Mouse (Mus musculus): ENCODE results near the gene Lrrc41.

Lrrc41 gene

DNA sequence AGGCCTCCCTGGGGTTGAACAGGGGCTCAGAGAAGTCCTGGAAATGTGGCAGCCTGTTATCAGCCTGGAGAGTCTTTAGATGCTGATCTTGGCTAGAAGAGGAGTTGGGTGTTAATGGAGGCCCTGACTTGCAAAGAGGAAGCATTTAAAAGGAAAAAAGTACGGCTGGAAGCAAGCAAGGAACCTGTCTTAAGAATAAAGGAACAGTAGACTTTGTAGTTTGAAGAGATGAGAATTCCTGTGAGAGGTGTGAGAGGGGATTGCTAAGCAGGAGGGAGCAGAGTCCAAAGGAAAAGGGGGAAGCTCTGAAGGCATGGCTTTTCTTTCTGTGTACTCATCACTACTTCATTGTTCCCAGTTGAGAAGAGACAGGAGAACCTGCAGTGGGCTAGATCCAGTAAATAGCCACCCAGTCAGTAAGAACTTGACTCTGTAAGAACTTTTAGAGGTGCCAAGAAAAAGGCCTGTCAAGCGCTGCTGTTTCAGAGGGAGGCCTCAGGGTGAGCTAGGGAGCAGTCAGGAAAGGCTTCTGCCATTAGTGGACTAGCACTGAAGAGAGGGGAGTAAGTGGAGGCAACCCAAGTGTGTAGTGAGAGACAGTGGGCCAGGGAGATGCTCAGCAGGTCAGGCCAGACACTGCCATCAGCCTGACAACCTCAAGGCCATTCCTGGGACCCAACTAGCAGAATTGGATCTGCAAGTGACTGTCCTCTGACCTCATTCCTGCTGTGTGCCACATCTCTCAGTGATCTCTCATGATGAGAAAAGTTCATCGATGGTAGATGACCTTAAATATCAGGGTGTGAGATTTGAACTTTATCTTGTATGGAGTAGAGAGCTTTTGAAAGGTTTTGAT is 2.4 kb downstream of the Lrrc41 start:
- DNase-seq (ENCODE audit: low spot score), result peak; percentile 60

DNA sequence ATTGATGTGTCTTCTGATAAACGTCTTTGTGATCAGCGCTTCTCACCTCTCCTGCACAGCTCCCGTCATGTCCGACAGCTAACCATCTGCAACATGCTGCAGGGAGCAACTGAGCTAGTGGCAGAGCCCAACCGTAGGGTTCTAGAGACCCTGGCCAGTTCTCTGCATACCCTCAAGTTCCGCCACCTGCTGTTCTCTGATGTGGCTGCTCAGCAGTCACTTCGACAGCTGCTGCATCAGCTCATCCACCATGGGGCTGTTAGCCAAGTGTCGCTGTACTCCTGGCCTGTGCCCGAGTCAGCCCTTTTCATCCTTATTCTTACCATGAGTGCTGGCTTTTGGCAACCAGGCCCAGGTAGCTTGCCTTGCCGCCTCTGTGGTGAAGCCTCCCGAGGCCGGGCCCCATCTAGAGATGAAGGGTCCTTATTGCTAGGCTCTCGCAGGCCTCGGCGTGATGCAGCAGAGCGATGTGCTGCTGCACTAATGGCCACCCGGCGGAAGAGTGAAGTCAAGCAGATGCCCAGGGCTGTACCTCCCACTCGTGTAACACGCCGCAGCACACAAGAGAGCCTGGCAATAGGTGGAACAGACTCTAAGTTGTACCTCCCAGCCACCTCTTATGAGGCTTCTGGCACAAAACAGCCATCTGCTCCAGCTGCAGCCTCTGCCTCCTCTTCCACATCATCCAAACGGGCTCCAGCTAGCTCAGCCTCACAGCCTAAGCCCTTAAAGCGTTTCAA is 13.6 kb downstream of the Lrrc41 start:
- DNase-seq (ENCODE audit: low spot score), result no peak

DNA sequence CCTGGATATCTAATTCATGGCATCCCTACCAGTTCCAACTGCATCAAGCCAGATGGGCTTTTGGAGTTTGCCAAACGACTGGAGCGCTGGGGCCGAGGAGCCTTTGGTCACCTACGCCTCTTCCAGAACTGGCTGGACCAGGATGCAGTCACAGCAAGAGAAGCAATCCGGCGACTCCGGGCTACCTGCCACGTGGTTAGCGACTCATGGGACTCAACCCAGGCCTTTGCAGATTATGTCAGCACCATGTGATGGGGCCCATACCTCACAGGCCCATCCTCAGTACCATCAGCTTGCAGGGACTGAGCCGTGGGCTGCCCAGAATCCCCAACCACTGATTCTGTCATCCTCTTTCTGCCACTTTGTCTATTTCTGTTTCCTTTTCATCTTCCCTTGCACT is 21.2 kb downstream of the Lrrc41 start:
- no peak for DNase-seq (ENCODE audit: low spot score)

DNA sequence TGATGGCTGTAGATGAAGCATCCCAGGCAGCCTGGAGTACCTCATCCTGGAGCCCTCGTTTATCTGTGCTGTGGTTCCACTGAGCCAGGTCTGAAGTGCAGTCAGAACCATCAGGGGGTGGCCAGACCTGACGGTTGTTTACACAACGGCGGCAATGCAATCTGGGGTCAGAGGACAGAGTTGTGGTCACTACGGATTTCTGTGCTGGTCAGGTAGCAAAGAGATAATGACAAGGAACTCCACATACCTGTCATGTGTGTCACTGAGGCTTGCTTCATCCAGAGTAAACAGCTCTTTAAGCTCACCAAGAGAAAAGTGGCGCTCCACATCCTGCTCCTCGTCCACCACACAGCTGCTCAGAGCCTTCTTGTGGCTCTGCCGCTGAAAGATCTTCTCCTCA is 22.1 kb downstream of the Lrrc41 start:
- DNase-seq (ENCODE audit: low spot score), result no peak

DNA sequence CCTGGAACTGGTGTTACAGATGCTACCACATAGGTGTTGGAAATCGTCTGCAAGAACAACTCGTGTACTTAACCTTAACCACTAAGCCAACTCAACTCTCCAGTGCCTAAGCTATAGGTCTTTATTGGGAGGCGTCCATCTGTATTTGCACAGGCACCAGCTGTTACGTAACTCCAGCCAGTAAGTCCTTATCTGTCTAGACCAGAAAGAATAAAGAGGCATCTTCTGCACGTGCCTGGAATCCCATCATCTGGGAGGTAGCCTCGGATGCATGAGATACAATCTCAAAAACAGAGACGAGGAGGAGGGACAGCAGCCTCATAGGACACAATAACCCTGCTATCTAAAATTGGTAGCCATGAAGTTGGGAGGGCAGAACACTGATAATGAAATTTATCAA is 25.9 kb downstream of the Lrrc41 start:
- DNase-seq (ENCODE audit: low spot score), result no peak

DNA sequence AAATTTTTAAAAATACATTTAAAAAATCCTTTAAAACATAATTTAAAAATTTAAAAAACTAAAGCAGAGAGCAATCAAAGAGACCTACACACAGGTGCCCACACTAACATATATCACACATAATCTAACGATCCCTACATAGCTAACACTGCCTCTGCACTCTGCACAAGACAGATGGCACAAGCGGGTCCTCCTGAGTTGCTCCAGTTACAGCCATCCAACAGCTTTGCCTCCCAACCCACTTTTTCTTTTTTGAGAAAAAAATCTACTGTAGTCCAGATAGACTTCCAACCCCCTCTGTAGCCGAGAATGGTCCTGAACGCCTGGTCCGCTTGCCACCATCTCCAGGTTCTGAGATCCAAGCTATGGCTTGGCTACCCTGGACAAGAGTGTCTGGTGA is 30.2 kb downstream of the Lrrc41 start:
- no peak for DNase-seq (ENCODE audit: low spot score)

DNA sequence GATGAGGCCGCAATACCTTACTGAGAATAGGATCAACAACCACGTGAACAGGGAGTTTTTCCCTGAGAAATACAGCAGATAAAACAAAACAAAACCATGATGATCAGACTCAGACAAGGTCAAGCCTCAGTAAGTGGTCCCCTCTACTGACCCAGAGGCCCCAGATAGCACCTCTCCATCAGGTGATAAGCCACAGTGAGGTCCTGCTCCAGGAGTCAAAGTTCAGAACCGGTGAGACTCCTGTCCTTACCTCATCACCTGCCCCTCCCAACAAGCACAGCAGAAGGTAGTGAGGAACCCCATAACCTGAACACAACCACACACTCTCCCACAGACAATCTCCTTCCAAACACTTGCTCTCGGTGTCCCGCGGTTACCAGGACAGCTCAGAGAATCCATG is 35.6 kb downstream of the Lrrc41 start:
- DNase-seq (ENCODE audit: low spot score), result no peak

DNA sequence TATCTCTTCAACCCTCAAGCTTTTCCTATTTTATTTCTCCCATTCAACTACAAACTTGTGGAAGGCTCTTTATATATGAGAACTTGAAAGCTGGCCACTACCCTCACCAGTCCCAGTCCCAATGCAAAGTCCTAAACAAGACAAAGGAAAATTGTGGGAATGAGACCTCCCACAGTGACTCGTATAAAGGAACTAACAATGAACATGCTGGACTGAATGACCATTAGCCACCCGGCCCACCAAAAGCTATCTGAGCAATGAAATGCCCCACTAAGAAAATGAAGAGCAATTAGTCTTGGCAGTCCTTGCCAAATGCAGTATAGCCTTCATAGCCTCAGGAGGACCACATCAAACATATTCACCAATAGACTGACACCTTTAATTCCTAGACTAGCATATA is 36.4 kb downstream of the Lrrc41 start:
- DNase-seq (ENCODE audit: low spot score), result no peak

DNA sequence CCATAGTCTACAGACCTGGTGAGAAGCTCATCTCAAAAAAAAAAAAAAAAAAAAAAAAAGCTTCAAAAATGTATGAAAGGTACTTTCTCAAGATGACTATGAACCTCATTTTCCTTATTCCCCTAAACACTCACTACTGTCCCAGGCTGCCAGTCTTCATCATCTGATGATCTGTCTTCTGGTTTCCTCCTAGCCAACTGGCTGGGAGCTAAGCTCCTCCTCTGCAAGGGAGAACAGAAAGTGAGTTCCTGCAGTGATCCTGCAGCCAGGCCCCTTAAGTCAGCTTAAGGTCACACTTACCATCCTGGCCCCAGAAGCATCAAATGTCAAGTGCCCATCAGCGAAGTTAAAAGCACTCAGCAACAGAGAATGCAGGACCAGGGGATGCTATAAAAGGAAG is 47.7 kb downstream of the Lrrc41 start:
- no peak for DNase-seq (ENCODE audit: low spot score)

DNA sequence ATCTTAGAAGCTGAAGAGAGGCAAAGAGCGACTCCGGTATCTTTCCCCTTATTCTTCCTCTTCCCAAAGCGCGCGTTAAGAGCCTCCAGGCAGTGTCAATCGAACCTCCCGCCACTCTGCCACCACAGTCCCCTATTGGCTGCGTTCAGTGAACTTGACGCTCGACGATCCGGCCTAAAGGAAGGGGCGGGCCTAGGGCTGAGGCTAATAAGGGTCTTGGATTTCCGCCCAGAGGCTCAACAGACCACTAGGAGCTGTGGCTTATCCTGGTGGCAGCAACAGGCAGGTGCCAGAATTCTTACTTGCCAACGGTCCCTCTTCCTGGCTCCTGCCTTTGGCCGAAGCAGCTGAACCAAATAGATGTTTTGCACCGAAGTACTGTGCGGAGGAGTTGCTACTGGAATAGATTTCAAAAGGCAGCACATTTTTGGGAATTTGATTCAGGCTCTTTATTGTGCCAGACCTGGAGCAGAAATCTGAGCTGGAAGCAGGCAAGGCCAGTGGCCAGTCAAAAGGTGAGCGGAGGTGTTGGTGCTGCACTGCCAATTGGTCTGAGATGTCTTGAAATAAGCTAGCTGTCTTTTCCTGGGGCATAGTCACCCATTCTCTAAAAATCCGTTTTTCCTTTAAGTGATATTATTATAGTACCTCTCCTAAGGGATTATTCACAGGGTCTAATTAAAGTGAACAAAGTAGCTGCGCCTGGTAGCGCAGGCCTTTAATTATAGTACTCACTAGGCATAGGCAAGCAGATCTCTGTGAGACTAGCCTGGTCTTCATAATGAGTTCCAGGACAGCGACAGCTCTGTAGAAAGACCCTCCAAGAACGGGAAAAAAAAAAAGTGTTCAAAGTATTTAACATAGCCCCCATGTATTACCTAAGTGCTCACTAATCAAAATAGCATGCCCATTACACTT is 48.8 kb downstream of the Lrrc41 start, which contains the start of the genes Rad54l and Pomgnt1:
Rad54l (minus strand) TSS at position 89 of the 918 bp plus-strand sequence.
Pomgnt1 (plus strand) TSS at position 239 of the 918 bp plus-strand sequence.
- peak; percentile 73 for DNase-seq (ENCODE audit: low spot score)

DNA sequence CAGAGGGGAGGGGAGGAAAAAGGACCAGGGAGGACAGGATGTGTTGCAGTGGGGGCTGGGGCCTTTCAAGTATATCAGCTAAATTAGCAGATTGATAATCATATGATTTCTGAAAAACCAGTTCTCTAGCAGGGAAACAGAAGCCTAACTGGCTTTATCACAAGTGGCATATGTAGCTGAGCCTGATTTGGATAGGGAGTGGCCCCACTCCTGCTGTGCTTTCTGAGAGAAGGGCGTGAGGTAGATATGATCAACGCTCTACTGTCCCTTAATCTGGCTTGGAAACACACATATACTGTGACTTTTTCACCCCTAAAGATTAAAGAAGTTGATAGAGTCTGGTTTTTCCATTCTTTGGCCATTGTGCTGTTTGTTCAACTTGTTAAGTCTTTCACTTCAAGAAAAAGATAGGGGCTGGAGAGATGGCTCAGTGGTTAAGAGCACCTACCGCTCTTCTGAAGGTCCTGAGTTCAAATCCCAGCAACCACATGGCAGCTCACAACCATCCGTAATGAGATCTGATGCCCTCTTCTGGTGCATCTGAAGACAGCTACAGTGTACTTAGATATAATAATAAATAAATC is 50.8 kb downstream of the Lrrc41 start:
- DNase-seq (ENCODE audit: low spot score), result no peak

DNA sequence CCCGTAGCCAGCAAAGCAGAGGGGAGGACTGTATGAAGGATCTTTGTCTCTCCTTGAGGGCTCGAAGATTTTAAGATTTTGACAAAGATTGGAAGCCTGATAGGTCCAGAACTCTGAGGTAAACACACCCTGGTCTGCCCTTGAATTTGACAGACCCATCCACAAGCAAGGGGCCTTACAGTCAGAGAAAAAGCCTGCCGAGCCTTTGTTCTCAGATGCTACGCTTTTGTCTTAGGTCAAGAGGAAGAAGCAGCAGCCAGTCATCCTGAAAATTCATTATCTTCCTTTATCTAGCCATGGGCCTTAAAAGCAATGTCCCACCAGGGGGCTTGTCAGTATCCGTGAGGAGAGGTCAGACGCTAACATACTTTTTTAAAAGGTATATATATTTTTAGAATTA is 52.9 kb downstream of the Lrrc41 start:
- no peak for DNase-seq (ENCODE audit: low spot score)

DNA sequence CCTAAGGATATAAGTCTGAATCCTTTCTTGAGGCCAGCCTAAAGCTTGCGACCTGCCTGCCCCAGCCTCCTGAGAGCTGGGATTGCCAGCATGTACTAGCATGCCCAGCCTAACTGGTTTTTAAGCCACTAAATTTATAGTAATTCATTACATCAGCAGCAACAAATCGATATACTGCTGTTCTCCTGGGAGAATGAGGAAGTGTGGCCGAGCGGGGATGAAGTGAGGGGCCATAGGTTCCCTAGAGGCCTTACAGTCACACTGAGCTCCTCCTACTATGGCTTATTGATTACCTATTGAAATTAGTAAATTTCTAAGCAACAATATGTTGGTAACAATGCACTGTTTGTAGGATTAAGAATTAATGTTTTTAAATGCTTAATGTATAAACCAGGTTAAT is 58.1 kb downstream of the Lrrc41 start:
- no peak for DNase-seq (ENCODE audit: low spot score)

DNA sequence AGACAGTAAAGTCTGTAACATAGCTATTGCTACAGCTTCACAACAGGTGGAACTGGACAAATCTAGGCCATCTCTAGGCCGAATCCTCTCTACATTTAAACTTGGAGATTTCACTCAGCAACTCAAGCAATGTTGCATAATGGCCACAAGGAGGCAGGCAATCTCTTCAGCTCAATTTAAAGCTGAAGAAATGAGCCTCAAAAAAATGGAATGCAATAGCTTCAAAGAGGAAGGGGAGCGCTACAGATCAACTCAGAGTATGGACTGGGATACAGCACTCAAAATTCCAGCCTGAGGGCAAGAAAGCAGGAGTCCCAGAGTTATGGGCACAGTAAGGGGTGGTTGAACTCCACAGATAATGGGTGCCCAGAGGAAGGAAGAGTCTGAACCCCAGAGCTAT is 59.9 kb downstream of the Lrrc41 start:
- peak; percentile 50 for DNase-seq (ENCODE audit: low spot score)

DNA sequence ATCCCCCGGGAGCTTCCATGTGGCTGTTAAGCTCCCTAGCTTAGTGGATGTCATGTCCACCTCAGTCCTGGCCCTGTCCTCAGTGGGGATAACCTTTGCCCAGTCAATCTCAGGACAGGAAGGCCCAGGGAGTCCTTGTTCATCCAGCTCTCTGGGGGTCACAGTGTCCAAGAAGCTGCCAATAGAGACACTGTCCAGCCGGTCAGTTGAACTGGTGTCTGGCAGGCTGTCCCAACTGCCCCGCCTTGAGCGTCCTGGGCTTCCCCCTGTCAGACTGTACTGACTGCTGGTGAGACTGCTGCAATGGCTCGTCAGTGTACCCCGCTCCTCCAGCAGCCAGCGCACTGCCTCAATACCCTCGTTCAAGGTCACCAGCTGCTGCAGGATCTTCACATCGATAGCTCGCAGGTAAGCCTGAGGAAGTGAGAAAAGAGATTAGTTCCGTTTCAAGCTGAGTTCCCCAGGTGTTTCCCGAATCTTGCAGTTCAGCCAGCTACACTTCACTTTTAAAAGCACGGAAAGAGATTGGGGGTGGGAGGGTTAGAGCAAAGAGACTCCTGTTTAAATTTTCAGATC is 62.4 kb downstream of the Lrrc41 start:
- no peak for DNase-seq (ENCODE audit: low spot score)

DNA sequence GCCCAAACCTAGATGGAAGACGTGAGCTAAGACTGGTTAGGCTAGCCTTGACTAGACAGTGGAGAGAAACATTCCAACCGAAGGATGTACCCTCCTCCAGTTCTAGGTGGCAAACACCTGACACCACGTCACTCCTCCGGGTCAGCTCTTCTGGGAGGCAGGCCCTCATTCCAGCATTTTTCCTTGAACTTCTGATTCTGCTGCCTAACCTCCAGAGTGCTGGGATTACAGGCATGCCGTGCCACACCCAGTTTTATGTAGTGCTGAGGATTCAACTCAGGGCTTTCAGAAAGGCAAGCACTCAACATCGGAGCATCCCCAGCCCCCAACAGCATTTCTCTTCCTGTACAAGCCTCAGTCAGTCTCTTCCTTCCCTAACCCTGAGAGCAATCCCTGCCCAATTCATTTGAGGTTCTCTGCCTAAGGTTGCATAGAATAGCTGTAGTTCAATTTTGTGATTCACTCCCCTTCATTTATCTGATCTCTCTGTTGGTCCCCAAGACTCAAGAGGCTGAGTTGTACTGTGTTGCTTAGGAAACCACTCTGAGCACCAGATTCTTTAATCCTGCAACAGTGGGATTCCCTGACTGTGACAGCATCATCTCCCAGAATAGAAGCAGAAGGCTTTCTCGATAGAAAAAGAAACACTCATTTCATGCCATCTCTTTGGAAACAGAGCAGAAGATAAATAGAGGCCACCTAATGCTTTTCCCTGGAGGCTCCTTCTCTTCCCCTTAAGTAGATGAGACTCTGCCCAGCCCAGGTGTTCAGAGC is 65.9 kb downstream of the Lrrc41 start:
- no peak for DNase-seq (ENCODE audit: low spot score)

DNA sequence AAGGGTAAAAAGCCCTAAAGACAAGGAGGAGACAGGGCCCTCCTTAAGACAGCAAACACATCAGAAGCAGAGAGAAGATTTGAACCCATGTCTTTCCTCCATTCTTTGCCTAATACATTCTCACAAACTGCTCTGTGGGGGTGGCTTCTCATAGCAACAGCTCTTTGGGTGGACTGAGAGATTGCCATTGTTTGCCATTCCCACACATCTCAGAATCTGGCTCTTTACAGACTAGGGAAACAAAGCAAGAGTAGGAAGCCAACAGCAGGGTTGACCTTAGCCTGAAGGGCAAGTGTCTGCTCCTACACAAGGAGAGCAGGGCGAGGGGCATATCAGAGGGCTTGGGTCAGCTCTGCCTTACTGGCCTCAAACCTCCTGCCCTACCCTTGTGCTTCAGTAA is 66.7 kb downstream of the Lrrc41 start:
- DNase-seq (ENCODE audit: low spot score), result no peak

DNA sequence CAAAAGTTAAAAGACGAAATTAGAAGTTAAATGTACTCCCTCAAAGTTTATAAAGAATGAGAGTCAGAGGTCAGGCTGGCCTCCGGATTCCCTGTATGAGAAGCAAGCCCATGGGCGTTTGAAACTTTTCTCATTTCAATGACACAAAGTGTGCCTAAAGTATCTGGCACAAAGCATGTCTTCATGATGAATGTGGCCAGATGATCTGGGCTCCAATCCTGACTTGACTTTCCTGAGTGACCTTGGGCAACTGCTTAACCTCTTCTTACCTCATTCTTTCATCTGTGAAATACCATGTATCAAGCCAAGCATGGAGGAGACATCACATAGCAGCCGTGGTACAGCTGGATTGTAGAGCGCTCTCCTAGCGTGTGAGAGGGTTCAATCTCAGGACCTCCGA is 67.2 kb downstream of the Lrrc41 start:
- DNase-seq (ENCODE audit: low spot score), result no peak

DNA sequence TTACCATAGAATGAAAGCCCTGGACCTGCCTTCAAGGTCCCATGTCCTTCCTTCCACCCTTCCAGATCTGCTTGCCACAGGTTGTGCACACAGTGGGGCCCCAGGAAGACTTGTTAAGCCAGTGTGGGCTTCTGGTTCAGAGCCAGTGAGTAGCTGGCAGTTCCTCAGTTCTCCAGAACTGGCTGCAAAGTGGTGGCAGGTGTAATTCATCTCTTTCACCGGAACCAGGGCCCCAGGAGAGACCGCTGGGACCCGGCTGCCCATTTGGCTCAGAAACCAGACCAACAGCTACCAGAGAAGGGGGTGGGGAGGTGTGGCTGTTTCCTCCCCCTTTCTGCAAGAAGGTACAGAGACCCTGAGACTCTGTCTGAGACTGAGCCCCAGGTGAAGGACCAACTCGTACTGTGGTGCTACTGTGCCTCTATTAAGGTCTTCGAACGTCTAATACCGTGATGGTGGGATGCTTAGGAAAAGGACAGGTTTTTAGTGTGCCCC is 68.3 kb downstream of the Lrrc41 start:
- DNase-seq (ENCODE audit: low spot score), result no peak

DNA sequence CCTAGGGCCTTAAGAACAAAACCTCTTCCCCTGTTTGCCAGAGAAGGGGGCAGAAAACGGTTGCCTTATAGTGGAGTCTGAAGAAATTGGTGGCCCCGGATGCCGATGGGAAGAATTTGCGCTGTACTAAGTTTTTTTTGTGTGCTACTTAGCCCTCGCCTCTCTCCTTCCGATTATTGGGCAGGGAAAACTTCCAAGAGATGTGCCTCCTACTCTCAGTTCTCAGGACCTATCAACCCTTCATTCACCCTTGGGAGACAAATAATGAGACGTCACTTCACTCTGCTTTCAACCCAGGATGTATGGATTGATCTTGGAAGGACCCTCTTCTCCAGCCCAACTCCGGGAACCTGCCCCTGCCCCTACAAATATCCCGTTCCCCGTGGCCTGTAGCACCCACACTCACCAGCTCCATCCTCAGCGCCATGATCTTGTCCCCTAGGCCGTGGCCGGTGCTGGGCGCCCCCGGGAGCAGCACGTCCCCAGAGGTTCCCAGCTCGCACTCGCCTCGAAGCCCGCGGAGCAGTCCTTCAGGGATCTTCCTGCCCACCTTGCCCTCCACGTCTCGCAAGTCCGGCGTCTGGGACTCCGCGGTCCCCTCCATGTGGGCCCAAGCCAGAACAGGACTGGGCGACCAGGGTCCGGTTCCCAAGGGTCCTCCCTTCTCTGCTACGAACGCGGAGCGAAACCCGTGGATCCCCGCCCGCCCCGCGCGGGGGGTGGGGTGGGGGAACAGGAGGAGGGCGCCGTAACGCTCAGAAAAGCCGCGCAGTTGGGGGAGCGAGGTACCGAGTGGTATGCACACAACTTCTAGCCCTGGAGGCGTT is 69.0 kb downstream of the Lrrc41 start:
- DNase-seq (ENCODE audit: low spot score), result no peak
